Mouse (Mus musculus): ENCODE measurements around the gene Gm17555.
A peak's percentile ranks its signal among the peaks of the same experiment; 100 is the strongest.
"Not testable (repeated sequence)": the region's sequence is repeated elsewhere in the genome, so short reads cannot be mapped to it uniquely, and the experiment has no call there.

Gene Gm17555

DNA sequence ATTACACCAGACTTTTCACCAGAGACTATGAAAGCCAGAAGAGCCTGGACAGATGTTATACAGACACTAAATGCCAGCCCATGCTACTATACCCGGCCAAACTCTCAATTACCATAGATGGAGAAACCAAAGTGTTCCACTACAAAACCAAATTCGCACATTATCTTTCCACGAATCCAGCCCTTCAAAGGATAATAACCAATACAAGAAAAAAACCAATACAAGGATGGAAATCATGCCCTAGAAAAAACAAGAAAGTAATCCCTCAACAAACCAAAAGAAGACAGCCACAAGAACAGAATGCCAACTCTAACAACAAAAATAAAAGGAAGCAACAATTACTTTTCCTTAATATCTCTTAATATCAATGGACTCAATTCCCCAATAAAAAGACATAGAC, at the start of gene Gm17555:
Gm17555 (plus strand) TSS at position 301 of the 400 bp plus-strand sequence.
- DNase-seq: not testable (repeated sequence)

DNA sequence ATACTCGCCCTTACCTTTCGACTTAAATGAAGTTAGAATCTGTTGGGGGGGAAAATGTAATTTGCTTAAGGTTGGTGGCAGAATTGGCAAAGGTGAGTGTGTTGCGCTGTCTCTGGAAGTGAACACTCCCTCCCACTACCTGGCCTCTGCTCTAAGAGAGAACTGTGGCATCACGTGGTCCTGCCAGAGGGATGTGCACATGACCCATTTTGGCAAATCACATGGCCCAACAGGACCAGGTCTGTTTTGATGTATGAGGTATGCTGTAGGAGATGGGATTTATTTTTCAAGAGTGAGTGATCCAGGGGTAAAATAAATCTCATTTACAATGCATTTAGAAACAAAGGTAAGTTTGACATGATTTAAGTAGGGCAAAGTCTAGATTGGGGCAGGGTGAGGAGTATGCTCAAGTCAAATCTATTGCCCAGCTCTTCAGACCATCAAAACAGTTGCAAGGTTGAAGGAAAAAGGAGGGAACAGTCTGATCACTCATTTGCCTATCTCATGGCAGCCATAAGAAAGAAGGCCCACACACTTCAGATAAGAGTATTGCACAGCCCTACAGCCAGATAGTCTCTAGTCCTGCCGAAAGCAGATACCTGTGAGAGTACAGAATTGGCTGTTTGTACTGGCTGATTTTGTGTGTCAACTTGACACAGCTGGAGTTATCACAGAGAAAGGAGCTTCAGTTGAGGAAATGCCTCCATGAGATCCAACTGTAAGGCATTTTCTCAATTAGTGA, 49.5 kb upstream of the Gm17555 start:
- peak; percentile 58 for DNase-seq

DNA sequence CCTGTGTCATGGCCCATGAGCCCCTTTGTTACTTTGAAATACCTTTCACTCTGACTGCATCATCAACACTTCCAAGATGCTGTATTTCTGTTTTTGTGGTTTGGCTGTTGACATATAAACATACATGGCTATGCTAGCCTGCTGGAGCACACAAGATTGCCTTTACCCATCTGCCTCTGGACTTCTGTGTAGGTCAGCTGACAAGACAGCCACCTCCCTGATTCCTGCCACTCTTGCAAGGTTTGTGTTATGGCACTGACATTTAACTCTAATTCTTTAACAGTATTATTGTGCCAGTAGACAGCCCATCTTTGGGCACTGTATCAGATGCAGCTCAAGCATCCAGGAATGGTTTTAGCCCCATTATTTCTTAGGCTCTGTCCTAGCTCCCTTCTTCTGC, 48.6 kb upstream of the Gm17555 start:
- DNase-seq: peak; percentile 19

DNA sequence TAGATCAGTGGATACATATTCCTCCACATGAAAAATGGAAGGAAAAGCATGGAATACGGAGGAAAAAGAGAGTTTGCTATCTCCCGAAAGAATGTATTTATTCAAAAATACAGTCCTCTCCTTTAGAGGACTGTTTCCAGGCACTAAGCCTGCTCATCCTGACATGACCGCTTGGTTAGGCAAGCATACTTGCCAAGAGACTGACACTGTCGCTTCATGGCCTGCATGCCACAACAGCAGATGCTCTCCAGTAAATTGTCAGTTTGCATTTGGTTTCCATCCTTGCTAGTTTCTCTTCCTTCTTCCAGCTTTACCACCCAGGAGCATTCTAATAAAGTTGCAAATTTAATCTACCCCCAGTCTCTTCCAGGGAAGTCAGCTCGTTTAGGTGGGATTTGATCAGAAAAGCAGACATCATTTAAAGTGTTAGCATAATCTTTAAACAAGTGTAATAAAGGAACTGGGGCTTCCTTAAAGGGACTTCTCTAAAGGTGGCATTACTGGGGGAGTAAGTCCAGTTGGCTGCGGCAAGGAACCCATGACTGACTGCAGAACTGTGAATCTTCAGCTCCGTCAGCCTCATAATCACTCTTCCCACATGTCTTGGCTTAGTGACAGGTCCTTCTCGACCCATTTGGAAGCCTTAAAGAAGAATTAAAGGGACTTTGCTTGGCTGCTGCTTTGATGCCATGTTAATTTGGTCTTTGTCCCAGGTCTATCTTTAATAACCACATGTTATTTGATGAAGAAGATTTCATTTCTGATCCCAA, 47.9 kb upstream of the Gm17555 start:
- DNase-seq: no peak

DNA sequence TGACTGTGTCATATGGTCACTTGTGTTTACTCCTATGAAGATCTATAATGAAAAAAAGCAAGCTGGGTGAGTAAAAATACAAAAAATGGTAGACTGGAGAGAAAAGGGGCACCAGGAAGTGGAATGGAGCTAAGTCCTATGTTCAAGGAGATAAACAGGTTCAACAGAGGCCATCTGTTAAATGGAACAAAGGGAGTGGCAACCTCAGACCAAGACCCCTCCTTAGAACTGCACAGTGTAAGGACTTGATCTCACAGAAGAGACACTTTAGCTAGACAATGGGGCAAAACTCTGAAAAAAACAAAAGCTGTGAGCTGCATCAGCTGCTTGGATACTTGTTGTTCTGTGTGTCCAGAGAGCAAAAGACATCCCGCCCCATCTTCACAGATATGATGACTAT, 43.5 kb upstream of the Gm17555 start:
- DNase-seq: no peak

DNA sequence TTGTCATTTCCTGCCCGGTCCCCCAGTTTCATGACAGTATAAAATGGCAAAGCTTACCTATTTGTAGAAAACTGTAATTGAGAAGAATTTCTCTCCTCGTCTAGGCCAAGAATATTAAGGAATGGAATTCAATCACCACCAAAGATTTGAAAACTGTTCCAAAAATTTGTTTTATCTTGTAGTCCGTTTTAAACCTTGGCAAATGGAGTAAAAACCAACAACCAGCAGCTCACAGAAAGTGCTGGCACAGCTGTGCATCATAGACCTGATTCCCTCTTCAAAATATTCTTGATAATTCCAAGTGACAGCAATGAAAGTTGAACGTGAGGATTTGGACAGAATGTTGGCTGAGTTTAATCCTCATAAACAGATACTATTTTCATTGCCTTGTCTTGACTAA, 23.6 kb upstream of the Gm17555 start:
- DNase-seq: no peak

DNA sequence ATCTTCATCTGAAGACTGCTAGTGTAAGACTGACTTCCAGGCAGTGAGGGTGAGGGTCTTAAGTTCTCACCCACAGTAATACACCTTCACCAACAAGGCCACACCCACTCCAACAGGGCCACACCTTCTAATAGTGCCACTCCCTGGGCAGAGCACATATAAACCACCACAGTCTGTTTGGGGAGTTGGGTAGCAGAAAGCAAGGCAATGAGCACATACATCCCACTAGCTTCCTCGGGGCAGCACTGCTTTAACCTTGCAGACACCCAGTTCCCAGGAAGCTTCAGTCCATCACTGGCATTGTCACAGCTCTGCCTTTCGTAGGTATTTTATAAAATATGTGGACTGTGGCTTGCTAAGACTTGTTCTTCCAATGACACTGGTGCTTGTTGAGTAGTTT, 22.8 kb upstream of the Gm17555 start:
- no peak for DNase-seq

DNA sequence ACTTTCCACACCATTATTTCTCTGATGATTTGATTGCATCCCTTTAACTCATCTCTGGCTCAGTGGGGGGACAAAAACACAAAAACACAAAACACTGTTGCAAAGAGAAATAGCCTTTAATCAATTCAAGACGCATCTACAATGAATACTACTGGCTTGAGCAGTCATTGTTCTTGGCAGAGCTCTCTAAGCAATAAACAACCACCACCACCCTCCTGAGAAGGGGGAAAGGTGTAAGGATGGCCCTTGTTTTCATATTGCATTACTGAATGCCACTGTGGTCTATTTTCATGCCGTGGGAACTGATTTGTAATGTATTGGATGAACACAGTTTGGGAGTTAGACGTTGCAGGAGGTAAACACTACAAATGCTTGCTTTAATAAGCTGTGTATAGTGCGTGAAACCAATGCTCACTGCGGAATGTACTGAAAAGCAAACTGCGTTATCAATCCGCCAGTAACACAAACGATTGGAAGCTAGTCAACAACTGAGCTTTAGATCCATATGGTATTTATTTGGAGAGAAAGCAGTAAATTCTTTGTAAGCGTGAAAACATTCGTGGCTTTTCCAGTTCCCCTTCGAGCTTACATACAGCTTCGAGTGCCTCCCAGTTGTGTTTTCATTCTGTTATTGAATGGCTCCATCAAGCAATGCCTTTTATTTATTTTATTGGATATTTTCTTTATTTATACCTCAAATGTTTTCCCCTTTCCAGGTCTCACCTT, 19.1 kb upstream of the Gm17555 start:
- no peak for DNase-seq

DNA sequence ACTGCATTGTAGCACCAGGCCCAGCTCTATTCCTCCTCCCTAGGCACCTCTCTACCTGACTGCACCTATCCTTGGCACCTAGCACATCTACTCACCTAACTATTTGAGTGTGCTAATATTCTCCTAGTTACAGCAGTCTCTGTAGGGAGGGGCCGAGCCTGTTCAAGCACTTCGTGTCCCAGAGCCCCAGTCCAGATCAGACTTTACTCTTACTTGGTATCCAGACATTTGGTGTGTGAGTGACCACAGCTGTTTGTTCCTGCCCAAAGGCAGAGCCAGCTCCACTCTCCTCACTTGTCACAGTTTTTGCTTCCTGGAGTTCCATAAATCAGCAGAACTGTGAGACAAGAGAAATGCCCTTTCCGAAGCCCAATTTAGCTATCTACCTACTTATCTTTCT, 15.9 kb upstream of the Gm17555 start:
- no peak for DNase-seq

DNA sequence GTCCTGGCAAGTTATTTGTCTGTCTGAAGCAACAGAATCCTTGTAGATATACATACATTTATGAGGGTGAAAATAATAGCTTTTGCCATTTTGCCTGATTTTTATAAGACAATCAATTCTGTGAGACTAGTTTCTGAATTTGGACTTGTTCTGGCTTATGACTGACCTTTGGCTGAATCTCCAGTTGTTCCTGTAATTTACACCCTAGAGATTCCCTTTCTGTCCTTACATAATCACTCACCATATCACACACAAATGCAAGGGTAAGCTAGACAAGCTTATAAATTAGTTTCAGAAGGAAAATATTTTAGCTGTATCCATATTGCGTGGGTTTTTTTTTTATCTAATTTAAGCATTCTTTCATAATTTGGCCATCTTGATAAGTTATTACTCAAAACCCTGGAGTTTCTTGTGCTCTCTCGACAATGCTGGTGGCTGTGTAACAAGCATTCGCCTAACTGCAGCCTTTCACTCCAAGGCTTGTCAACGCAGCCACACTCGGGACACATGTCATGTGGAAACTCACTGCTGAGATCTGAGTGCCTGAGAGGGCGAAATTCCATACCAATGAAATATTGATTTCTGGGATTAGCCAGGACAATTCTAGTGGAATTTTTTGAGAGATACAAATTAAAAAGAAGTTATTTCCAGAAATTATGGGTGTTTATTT, 3.8 kb upstream of the Gm17555 start:
- DNase-seq: no peak

DNA sequence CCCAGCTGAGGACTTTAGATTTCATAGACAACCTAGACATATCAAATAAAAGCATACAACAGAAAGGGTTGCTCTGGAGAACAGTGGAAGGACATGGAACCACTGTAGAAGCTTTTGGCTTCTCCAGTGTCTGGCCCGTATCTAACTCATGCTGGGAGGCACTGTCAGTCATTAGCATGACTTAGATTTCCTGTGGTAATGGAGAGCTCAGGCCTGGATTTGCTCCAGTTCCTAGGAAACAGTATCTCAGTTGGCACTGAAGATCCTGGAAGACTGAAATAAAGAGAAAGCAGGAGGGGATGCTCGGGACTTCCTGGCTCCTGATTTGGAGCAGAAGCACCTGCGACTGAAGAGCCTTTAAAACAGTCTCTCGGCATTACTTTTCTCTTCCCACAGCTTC, 12.7 kb downstream of the Gm17555 start:
- DNase-seq: no peak

DNA sequence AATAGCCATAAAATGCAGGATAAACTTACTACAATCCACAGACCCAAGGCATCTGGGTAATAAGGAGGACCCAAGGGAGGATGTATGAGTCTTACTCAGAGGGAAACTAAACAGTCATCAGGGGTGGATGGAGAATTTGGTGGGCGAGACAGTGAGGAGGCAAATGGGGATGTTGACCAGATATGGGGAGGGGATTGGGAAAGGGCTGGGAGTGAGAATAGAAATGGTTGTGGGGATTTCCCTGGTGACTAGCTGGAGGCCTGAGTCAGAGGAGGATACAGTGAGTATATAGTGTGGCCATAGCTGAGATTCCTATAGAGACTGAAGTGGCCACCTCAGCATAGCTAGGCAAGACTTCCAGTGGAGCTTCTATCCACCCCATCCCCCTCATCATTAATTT, 16.8 kb downstream of the Gm17555 start:
- DNase-seq: no peak

DNA sequence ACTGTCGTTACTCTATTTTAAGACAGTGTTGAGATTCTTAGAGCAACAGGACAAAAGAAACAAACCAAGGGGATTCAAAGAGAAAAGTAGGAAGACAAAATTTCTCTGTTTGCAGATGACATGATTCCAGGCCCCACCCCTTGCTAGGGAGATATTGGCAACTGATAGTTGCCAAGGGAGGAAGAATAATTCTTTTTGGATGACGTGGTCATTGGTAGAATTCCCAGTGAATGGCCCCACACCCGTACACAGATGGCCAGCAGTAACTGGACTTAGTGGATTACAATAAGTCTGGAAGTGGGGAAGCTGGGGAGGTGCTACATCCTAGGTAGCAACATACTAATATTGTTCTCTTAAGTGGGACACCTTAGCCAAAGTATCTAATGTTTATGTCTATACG, 22.0 kb downstream of the Gm17555 start:
- no peak for DNase-seq

DNA sequence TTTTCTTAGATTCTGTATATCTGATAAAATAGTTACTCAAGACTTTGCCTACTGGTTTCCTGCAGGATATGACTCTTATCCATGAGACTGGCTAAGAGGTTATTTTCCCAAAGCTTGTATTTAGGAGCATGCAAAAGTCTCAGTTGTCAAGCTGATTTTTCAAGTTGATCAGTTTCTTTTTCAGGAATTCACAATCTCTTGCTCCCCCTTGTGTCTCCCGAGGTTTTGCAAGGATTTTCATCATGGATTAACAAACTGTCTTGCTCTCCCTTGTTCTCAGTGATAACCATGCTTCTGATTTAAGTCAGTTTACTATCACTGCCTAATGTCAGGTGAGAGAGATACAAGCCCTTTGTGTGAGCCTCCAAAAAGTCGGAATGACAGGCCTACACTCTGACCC, 30.5 kb downstream of the Gm17555 start:
- DNase-seq: no peak

DNA sequence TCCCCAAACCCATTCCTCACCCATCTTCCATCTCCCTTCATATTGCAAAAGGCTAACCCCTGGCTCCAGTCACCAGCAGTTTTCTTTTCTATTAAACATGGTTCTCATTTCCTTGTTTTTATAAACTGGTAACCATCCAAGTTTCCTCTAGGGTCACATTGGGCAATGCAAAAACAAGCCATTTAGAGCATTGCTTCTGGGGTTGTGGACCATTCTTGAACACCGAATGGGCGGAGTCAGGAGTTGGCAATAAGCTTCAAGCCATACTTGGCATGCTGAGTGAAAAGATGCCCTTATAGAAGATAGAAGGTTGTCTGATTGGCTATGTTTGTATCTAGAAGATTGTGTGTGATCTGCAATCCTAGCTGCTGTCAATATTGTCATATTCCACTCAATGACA, 33.6 kb downstream of the Gm17555 start:
- no peak for DNase-seq

DNA sequence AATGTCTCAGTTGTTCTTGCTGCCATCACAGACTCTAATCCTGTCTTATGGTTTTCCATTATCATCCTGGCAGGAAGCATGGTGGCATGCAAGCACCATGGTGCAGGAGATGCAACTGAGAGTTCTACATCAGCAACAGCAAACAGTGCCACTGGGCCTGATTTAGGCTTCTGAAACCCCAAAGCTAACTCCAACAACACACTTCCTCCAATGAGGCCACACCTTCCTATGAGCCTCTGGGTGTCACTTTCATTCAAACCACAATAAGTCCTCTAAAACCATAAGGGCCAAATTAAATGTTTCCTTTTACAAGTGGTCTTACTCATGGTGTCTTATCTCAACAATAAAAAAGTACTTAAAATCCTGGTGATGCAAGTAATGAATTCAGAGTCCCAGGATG, 37.3 kb downstream of the Gm17555 start:
- no peak for DNase-seq
